Mouse (Mus musculus): ENCODE data around the gene Rpa1.

Gene Rpa1

GRCm38 (mm10) chr11:75251006-75251512 is 97.1 kb downstream of the Rpa1 start:
- in situ Hi-C loops (cut with MboI; ENCODE audit: low pct_unique_long_range_greater_than_20kb in 1 of 2, low sequenced_read_pairs in 2 of 2, unreplicated experiment in 1 of 2): no loop called here

GRCm38 (mm10) chr11:75249588-75249987 is 98.5 kb downstream of the Rpa1 start:
- in situ Hi-C loops (cut with MboI; ENCODE audit: low pct_unique_long_range_greater_than_20kb in 1 of 2, low sequenced_read_pairs in 2 of 2, unreplicated experiment in 1 of 2): no loop called here
